ENCODE assay signal across 8 mouse cellular contexts in the genomic region with DNA sequence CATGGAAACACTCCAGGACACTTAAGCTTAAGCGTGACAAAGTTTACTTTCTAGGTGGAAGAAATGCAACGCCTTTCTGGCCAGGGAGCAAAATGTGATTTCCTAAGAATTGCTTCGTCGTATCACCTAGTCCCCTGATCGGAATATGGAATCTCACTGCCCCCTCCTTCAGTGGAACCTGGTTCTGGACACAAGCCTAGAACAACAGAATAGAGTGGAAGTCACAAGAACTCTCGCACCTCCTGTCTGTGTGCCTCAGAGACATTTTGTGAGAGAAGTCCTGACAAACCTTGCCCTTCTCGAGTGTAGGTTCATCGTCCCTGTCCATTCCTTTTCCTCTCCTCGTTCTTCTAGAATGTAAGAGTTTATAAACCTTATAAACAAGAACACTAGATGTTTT. TPM values are rescaled to one million over a fixed set of nuclear protein-coding genes. Genes with fewer than 3 reads are reported as not detected.
DNase-seq lines count a peak whose midpoint lies in the region; ATAC-seq and TF ChIP-seq lines count a peak whose summit lies in the region.

No protein-coding gene starts in this region.

- no peak for TF ChIP-seq CTCF in midbrain, postnatal 0 days (IDR thresholded peaks at IDR 0.05)

- WGBS in heart, embryonic 16.5 days, result 51% methylated on average over 9 of the region's 9 CpGs
- WGBS in embryonic facial prominence, embryonic 10.5 days, result 72% methylated on average over 9 of the region's 9 CpGs
- 50% methylated on average over 9 of the region's 9 CpGs for WGBS in intestine, embryonic 14.5 days
- WGBS in midbrain, postnatal 0 days, result 69% methylated on average over 9 of the region's 9 CpGs

- no peaks in the 10 kb centered on the region; the same call in 1 of the 2 replicates for H3K9me3 ChIP-seq in heart, embryonic 16.5 days (replicated peaks; ENCODE audit: control insufficient read depth, low read length)
- H3K9me3 ChIP-seq in embryonic facial prominence, embryonic 10.5 days, result peaks cover 15% of the 10 kb centered on the region; the same call in 1 of the 2 replicates
- 0 out of 2 replicates have a peak, but pooled peaks cover 5% of the 10 kb centered on the region for H3K9me3 ChIP-seq in intestine, embryonic 14.5 days (ENCODE audit: control insufficient read depth, low read length)
- H3K9me3 ChIP-seq in midbrain, postnatal 0 days (ENCODE audit: low read length), result no peaks in the 10 kb centered on the region

- peak overlapping the region; percentile 92 for H3K9ac ChIP-seq in heart, embryonic 16.5 days (ENCODE audit: low read length)
- peak overlapping the region; percentile 55 for H3K9ac ChIP-seq in intestine, embryonic 14.5 days (ENCODE audit: low read length)
- peak overlapping the region; percentile 56 for H3K9ac ChIP-seq in midbrain, postnatal 0 days (replicated peaks; ENCODE audit: low read length, poor library complexity, severe bottlenecking)

- no peak for ATAC-seq in heart, embryonic 16.5 days (replicated peaks; ENCODE audit: extremely low read depth, insufficient read depth, low FRiP score)
- ATAC-seq in intestine, embryonic 14.5 days (replicated peaks; ENCODE audit: low FRiP score, low TSS enrichment, low read depth), result no peak
- no peak for ATAC-seq in midbrain, postnatal 0 days (ENCODE audit: low FRiP score)

- intact Hi-C loops in heart, postnatal 14 days (cut with DNase I), result loop anchor here (1.0 to 5.0 kb wide), 2 partner anchors 26 to 105 kb away; no protein-coding TSS in a partner anchor

- peak overlapping the region; percentile 88 for H3K4me2 ChIP-seq in heart, embryonic 16.5 days (ENCODE audit: low read depth, low read length)
- peak overlapping the region; percentile 55 for H3K4me2 ChIP-seq in intestine, embryonic 14.5 days (ENCODE audit: low read length)
- peak overlapping the region; percentile 88 for H3K4me2 ChIP-seq in midbrain, postnatal 0 days (ENCODE audit: low read depth, low read length, poor library complexity, severe bottlenecking)

- peak overlapping the region; percentile 92 for H3K4me3 ChIP-seq in heart, embryonic 16.5 days (ENCODE audit: low read length)
- H3K4me3 ChIP-seq in embryonic facial prominence, embryonic 10.5 days, result peak overlapping the region; percentile 75
- peak overlapping the region; percentile 53 for H3K4me3 ChIP-seq in intestine, embryonic 14.5 days (ENCODE audit: low read depth, low read length)
- H3K4me3 ChIP-seq in midbrain, postnatal 0 days (ENCODE audit: low read depth, low read length), result peak overlapping the region; percentile 65

- no peak for DNase-seq in heart, postnatal 14 days
- no peak for DNase-seq in embryonic facial prominence, embryonic 10.5 days (ENCODE audit: low spot score)
- no peak for DNase-seq in intestine, embryonic 14.5 days (ENCODE audit: low spot score)
- DNase-seq in midbrain, postnatal 0 days (ENCODE audit: low spot score), result no peak
- no peak for DNase-seq in right cerebral cortex, postnatal 4 days
- DNase-seq in adrenal gland, postnatal 25 days, result no peak
- DNase-seq in urinary bladder, postnatal 10 days (ENCODE audit: low spot score), result no peak

- H3K27ac ChIP-seq in heart, embryonic 16.5 days (ENCODE audit: low read length), result peak overlapping the region; percentile 97
- peak overlapping the region; percentile 87 for H3K27ac ChIP-seq in embryonic facial prominence, embryonic 10.5 days (replicated peaks)
- H3K27ac ChIP-seq in intestine, embryonic 14.5 days (ENCODE audit: low read depth), result peak overlapping the region; percentile 82
- H3K27ac ChIP-seq in midbrain, postnatal 0 days (ENCODE audit: low read depth, low read length), result no peak overlapping the region

- H3K36me3 ChIP-seq in heart, embryonic 16.5 days (ENCODE audit: control insufficient read depth, insufficient read depth), result peaks cover 8% of the 10 kb centered on the region
- peaks cover 11% of the 10 kb centered on the region for H3K36me3 ChIP-seq in embryonic facial prominence, embryonic 10.5 days (replicated peaks)
- H3K36me3 ChIP-seq in intestine, embryonic 14.5 days (ENCODE audit: control insufficient read depth, insufficient read depth, low read length), result 0 out of 2 replicates have a peak, but pooled peaks cover 9% of the 10 kb centered on the region
- no peaks in the 10 kb centered on the region for H3K36me3 ChIP-seq in midbrain, postnatal 0 days (ENCODE audit: insufficient read depth, low read length)

- peaks cover 6% of the 10 kb centered on the region for H3K4me1 ChIP-seq in heart, embryonic 16.5 days (ENCODE audit: control insufficient read depth, insufficient read depth, low read length)
- peaks cover 6% of the 10 kb centered on the region for H3K4me1 ChIP-seq in embryonic facial prominence, embryonic 10.5 days
- H3K4me1 ChIP-seq in intestine, embryonic 14.5 days (replicated peaks; ENCODE audit: control insufficient read depth, insufficient read depth, low read length), result peaks cover 5% of the 10 kb centered on the region; the same call in 1 of the 2 replicates
- no peaks in the 10 kb centered on the region for H3K4me1 ChIP-seq in midbrain, postnatal 0 days (ENCODE audit: insufficient read depth, low read length)

- H3K27me3 ChIP-seq in heart, embryonic 16.5 days (ENCODE audit: control insufficient read depth, insufficient read depth, low read length), result no peaks in the 10 kb centered on the region
- H3K27me3 ChIP-seq in embryonic facial prominence, embryonic 10.5 days (replicated peaks; ENCODE audit: low read depth, poor library complexity, severe bottlenecking), result no peaks in the 10 kb centered on the region
- H3K27me3 ChIP-seq in intestine, embryonic 14.5 days (replicated peaks; ENCODE audit: control insufficient read depth, insufficient read depth, low read length), result no peaks in the 10 kb centered on the region
- H3K27me3 ChIP-seq in midbrain, postnatal 0 days (ENCODE audit: insufficient read depth, low read length), result no peaks in the 10 kb centered on the region

RNA-seq across cellular contexts. Expression of gene Gm28557, which starts 0.7 kb away (rescaled TPM):
- polyA plus RNA-seq in heart, embryonic 16.5 days (2015; fragmentation: Nextera tagmentation; extraction: Ambion mirVana), result 1.6 and 1.8 TPM in 2 replicates
- total RNA-seq in heart, postnatal 14 days (2021), result 1 to 10 TPM; 2.4 to 2.6 TPM
- polyA plus RNA-seq in embryonic facial prominence, embryonic 10.5 days (2016; fragmentation: Nextera tagmentation; extraction: Ambion mirVana), result 2.7 and 3.2 TPM in 2 replicates
- polyA plus RNA-seq in intestine, embryonic 14.5 days (2014; fragmentation: Nextera tagmentation; extraction: Ambion mirVana), result 3.2 and 4.9 TPM in 2 replicates
- total RNA-seq in midbrain, postnatal 0 days (2014; rRNA removed), result 1.7 and 3.1 TPM in 2 replicates
- 0.89 and 0.97 TPM in 2 replicates for polyA plus RNA-seq in midbrain, postnatal 0 days (2015; fragmentation: Nextera tagmentation; extraction: Ambion mirVana)
- 7.8 and 9.5 TPM in 2 replicates for total RNA-seq in adrenal gland, postnatal 25 days (2021)

RNA-seq across cellular contexts. Expression of gene Rslcan18, which starts 8.4 kb away (rescaled TPM):
- 0.27 and 0.37 TPM in 2 replicates for polyA plus RNA-seq in heart, embryonic 16.5 days (2015; fragmentation: Nextera tagmentation; extraction: Ambion mirVana)
- total RNA-seq in heart, postnatal 14 days (2021), result 1 to 10 TPM in 1 of 2 experiments, under 1 TPM in 1; 0.88 to 1.1 TPM
- polyA plus RNA-seq in embryonic facial prominence, embryonic 10.5 days (2016; fragmentation: Nextera tagmentation; extraction: Ambion mirVana), result 0.23 and 0.29 TPM in 2 replicates
- 0.22 and 0.28 TPM in 2 replicates for polyA plus RNA-seq in intestine, embryonic 14.5 days (2014; fragmentation: Nextera tagmentation; extraction: Ambion mirVana)
- not detected in 2 replicates for total RNA-seq in midbrain, postnatal 0 days (2014; rRNA removed)
- polyA plus RNA-seq in midbrain, postnatal 0 days (2015; fragmentation: Nextera tagmentation; extraction: Ambion mirVana), result not detected in 2 replicates
- 1.3 and 1.7 TPM in 2 replicates for total RNA-seq in adrenal gland, postnatal 25 days (2021)

RNA-seq across cellular contexts. Expression of gene Zfp708, which starts 9.9 kb away (rescaled TPM):
- polyA plus RNA-seq in heart, embryonic 16.5 days (2015; fragmentation: Nextera tagmentation; extraction: Ambion mirVana), result 3.1 TPM in 2 replicates
- total RNA-seq in heart, postnatal 14 days (2021), result 1 to 10 TPM in 1 of 2 experiments, under 1 TPM in 1; 1.00 to 1.4 TPM
- 6.0 and 6.3 TPM in 2 replicates for polyA plus RNA-seq in embryonic facial prominence, embryonic 10.5 days (2016; fragmentation: Nextera tagmentation; extraction: Ambion mirVana)
- 4.2 and 5.6 TPM in 2 replicates for polyA plus RNA-seq in intestine, embryonic 14.5 days (2014; fragmentation: Nextera tagmentation; extraction: Ambion mirVana)
- total RNA-seq in midbrain, postnatal 0 days (2014; rRNA removed), result 4.3 and 7.7 TPM in 2 replicates
- 5.4 and 5.6 TPM in 2 replicates for polyA plus RNA-seq in midbrain, postnatal 0 days (2015; fragmentation: Nextera tagmentation; extraction: Ambion mirVana)
- total RNA-seq in adrenal gland, postnatal 25 days (2021), result 0.46 and 2.2 TPM in 2 replicates

RNA-seq across cellular contexts. Expression of gene Zfp759, which starts 13.8 kb away (rescaled TPM):
- 1.4 and 2.0 TPM in 2 replicates for polyA plus RNA-seq in heart, embryonic 16.5 days (2015; fragmentation: Nextera tagmentation; extraction: Ambion mirVana)
- 1 to 10 TPM; 4.0 to 6.5 TPM for total RNA-seq in heart, postnatal 14 days (2021)
- 1.7 and 2.6 TPM in 2 replicates for polyA plus RNA-seq in embryonic facial prominence, embryonic 10.5 days (2016; fragmentation: Nextera tagmentation; extraction: Ambion mirVana)
- polyA plus RNA-seq in intestine, embryonic 14.5 days (2014; fragmentation: Nextera tagmentation; extraction: Ambion mirVana), result 2.0 and 2.4 TPM in 2 replicates
- total RNA-seq in midbrain, postnatal 0 days (2014; rRNA removed), result 8.2 and 8.8 TPM in 2 replicates
- polyA plus RNA-seq in midbrain, postnatal 0 days (2015; fragmentation: Nextera tagmentation; extraction: Ambion mirVana), result 2.7 and 3.4 TPM in 2 replicates
- total RNA-seq in adrenal gland, postnatal 25 days (2021), result 5.7 TPM in 2 replicates

RNA-seq across cellular contexts. Expression of gene Zfp712, which starts 46.7 kb away (rescaled TPM):
- polyA plus RNA-seq in heart, embryonic 16.5 days (2015; fragmentation: Nextera tagmentation; extraction: Ambion mirVana), result 2.3 and 2.9 TPM in 2 replicates
- total RNA-seq in heart, postnatal 14 days (2021), result 1 to 10 TPM; 1.6 to 1.7 TPM
- 3.4 and 3.6 TPM in 2 replicates for polyA plus RNA-seq in embryonic facial prominence, embryonic 10.5 days (2016; fragmentation: Nextera tagmentation; extraction: Ambion mirVana)
- polyA plus RNA-seq in intestine, embryonic 14.5 days (2014; fragmentation: Nextera tagmentation; extraction: Ambion mirVana), result 3.4 and 4.9 TPM in 2 replicates
- 6.2 and 7.9 TPM in 2 replicates for total RNA-seq in midbrain, postnatal 0 days (2014; rRNA removed)
- polyA plus RNA-seq in midbrain, postnatal 0 days (2015; fragmentation: Nextera tagmentation; extraction: Ambion mirVana), result 3.0 and 3.4 TPM in 2 replicates
- 2.5 and 2.7 TPM in 2 replicates for total RNA-seq in adrenal gland, postnatal 25 days (2021)
